Mouse (Mus musculus): ENCODE data around the gene Prkd1.

GRCm38 (mm10) chr12:50545610-50545919 lies 103.3 kb downstream of the Prkd1 start:
- TF ChIP-seq CTCF (IDR thresholded peaks at IDR 0.05; ENCODE audit: low read depth, low read length) (no peak), GATA1 (IDR thresholded peaks at IDR 0.05; ENCODE audit: borderline replicate concordance, low read length) (no peak), TAL1 (conservative IDR thresholded peaks at IDR 0.05; ENCODE audit: low read depth, low read length) (no peak)

Data from G1E (cell line).